Mouse (Mus musculus): ENCODE measurements around the gene Ly6g6c.

Ly6g6c gene

DNA sequence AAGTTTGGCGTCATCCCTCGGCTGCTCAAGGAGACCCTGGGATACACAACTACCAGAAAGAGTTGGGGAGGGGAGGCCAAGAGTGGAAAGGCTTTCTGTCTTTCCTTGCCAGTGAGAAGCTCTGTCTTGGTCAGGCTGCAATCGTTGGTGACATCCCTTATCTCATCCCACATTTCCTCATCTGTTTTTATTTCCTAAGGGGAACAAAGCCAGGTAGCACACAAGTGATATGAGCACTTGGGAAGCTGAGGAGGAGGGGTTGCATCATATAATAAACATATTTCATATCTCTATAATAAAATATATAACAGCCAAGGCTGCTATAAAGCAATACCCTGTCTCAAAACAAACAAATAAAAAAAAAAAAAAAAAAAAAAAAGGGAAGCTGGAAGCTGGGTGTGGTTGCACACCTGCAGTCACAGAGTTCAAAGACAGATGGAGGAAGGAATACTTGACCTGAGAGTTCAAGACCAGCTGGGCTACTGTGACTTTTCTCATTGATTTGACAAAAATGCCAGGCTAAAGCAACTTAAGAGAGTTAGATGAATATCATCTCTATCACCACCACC, 18.8 kb downstream of the Ly6g6c start:
- DNase-seq (ENCODE audit: low spot score): no peak

DNA sequence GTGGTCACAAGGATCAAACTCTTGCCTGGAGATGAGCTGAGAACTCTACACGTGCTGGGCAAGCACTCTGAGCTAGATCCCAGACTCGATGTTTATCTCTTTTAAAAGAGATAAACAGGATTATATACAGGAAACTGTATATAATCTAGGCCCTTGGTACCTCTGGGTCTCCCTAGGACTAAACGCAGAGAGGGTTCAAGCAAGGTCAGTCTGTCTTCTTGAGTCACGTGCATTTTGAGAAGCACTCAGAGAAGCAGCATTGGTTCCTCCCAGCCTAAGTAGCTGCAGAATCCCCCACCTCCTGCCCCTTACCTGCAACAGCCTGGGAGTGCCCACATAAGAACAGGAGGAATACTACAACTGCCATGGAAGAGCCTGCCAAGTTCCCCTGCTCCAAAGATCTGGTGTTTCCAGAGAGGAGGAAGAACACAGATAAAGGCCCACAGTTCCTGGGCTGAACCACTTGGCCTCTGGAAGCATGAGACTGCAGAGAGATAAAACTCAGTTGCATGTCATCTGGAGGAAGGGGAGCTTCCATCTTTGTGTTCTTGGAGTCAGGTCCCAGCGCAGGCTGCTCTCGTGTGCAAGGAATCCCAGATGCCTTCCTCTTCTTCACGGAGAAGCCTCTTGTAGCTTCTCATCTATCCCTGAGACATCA, 20.1 kb downstream of the Ly6g6c start, which contains the start of gene Ly6g6f:
Ly6g6f (minus strand) TSS at position 403 of the 658 bp plus-strand sequence.
- DNase-seq (ENCODE audit: low spot score): no peak

DNA sequence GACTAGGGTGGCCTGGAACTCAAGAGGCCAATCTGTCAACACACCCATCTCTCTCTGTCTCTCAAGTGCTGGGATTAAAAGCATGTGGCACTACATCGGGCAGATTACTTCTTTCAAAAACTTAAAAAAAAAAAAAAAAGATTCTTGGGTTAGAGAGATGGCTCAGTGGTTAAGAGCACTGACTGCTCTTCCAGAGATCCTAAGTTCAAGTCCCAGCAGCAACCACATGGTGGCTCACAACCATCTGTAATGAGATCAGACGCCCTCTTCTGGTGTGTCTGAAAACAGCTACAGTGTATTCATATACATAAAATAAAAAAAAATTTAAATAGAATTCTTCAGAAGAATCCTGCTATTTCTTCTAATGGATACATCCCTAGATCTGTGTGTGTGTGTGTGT, 23.0 kb downstream of the Ly6g6c start:
- DNase-seq (ENCODE audit: low spot score): no peak

DNA sequence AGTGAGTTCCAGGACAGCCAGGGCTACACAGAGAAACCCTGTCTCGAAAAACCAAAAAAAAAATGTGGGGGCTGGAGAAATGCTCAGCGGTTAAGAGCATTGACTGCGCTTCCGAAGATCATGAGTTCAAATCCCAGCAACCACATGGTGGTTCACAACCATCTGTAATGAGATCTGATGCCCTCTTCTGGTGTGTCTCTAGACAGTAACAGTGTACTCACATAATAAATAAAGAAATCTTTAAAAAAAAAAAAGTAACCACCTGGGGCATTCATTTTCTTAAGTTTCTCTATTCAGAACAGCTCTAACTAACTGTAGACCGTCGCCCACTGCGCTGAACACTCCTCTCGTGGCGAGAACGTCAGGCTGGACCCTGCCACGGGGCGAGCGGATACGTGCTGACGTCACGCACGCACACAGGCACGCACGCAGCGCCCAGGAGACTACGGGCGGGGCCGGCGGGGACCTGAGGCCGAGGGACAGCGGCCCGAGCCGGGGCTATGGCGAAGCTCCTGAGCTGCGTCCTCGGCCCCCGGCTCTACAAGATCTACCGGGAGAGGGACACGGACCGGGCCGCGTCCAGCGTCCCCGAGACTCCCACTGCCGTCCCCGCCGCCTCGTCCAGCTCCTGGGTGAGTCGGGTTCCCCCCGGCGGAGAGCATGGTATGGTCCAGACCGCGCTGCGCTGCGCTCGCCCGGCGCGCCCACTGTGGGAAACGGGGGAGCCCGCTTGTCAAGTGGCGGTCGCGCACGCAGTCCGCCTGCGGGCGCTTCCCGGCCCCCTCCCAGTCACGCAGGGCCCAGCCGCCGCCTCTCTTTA, 23.8 kb downstream of the Ly6g6c start, which contains the start of gene Abhd16a:
Abhd16a (plus strand) TSS at position 439 of the 820 bp plus-strand sequence.
- peak; percentile 93 for DNase-seq (ENCODE audit: low spot score)

DNA sequence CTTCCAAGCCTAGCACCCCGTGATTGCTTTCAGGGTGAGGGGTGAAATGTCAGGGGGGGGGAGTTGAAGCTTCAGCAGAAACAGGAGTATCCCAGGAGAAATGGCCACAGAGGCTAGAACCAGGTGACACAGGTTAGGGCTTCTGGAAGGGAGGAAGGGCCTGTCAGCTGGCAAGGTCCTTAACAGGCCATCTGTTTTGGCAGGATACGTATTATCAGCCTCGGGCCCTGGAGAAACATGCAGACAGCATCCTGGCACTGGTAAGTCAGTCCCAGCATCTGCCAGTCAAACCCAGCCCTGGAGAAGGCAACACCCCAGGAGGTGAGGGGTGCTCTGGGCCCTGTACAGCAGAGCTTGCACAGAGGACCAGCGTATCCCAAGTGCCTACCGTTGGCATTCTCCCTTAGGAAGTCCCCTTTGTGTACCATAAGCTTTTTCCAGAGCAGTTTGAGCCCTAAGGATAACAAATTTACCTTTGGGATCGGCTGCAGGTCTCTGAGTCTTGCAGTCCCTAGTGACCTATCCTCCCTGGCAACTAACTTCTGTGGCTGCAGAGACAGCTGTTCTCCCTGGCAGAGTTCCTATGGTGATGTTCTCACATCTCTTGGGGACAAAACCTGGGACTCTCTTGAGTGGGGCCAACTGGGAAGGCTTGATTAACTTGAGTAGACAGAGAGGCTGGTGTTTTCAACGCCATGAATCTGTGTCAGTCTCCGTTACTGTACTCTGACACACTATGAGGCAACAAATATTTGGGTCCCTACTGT, 25.2 kb downstream of the Ly6g6c start:
- DNase-seq (ENCODE audit: low spot score): peak; percentile 61

DNA sequence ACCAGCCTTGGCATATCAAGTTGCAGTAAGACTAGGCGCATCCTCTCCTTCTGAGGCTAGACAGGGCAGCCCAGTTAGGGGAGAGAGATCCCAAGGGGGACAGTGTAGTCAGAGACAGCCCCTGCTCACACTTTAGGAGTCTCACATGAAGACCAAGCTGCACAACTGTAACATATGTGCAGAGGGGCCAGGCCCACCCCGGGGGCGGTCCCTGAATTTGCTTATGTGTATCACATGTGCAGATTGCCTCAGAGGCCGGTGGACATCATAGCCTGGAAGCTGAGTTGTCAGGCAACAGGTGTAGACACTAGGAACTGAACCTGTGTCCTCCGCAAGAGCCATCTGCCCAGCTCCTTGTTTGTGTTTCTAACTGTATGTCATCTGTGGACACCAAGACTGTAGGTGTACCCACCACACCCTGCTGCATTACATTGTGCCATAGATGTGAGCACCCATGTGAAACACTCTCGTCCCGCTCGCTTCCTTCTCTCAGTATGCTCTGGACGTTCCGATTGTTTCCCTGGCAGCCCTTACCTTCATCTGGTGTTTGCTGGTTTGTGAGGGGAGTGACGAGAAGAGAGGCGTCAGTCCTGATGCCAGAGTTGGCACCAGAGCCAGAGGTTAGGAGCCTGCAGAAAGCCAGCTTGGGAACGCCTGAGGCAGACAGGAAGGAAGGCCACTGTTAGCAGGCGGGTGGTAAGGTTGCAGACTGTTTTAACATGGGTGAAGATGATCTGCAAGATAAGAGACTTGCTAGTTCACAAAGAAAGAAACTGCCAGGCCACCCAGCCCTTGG, 27.4 kb downstream of the Ly6g6c start:
- DNase-seq (ENCODE audit: low spot score): no peak

DNA sequence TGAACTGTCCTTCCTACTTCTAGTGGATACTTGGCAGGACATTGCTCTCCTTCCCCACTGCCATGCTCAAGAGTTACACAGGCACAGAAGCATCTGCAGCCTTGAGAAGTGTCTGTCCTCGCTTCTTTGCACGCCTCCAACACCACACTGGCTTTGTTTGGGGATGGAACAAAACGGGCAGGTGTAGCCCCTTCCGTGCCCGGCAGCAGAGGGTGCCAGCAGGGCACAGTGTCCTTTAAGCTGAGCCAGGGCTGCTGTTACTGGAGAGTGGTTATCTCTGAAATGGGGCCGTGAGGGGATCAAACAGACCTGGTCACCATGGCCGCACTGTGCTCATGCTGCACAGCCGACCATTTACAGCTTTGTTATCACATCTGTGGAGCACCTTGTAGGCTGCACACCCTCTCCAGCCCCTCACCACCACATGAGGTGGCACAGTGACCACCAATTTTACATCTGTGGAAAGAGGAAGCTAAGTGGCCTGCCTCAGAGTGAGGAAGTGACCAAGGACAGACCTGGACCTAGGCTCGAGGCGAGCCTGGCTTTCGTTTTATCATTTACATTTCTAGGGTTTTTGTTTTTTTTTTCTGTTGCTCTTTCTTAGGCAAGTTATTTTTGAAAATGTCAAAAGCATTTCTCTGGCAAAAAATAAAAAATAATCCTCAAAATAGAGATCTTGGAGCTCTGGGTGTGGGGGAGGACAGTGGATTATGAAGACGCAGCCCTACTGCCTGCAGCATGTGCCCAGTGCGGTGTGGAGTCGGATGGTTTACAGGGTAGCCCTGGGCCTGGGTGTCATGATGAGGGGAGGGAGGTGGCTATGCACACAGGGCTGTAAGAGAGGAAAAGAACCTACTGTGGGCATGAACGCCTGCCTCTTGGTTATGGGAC, 29.5 kb downstream of the Ly6g6c start:
- no peak for DNase-seq (ENCODE audit: low spot score)

DNA sequence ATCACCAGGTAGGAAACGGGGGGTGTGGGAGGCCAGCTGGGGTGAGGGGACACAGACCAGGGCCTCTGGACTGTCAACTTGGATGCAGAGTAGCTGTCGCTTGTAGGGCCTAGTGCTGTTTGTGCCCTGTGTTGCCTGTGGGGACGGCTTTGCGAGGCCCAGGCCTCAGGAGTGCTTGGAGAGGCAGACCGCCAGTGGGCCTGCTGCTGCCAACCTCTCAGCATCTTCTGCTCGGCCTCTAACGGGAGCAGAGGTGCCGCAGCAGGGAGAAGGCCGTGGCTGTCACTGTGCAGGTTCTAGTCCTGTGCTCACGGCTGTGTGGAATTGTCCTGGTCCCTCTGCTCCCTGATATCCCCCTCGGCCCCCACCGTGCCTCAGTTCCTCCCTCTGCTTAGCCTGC, 31.4 kb downstream of the Ly6g6c start:
- DNase-seq (ENCODE audit: low spot score): no peak

DNA sequence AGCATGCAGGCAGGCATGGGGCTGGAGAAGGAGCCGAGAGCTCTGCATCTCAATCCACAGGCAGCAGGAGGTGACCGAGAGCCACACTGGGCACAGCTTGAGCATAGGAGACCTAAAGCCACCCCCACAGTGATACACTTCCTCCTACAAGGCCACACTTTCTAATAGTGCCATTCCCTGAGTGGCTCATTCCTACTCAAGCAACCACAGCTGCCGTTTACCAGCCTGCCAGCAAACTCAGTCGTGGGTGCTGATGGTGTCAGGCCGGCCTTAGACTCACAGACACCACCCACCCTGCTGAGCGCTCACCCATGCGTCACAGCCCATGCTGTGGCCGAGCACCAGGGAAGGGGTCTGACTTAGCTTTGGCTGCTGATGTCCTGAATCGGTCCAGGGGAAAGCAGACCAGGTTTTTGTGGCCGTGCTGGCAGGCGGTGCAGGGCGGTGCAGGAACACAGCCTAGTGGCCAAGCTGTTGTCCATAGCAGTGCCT, 32.0 kb downstream of the Ly6g6c start:
- DNase-seq (ENCODE audit: low spot score): no peak

DNA sequence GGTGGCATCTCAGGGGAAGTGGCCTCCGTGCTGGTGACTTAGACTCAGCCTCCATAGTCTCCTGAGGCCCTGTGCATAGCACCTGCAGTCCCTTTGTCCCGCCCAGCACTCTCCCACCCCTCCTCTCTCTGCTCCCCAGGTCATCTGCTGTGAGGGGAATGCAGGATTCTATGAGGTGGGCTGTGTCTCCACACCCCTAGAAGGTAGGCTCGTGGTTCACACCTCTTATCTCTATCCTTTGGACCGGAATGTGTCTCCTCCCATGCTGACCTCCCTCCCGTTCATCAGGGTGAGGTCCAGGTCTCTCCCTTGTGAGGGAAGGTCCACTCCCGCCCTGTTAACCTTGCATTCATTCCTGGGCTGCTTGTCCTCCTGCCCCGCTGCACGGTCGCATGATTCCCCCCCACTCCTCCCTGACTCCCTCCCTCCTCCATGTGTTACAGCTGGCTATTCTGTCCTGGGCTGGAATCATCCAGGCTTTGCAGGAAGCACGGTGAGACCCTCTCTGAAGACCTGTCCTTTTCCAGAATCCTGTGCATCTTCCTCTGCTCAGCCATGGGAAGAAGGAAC, 35.1 kb downstream of the Ly6g6c start:
- DNase-seq (ENCODE audit: low spot score): no peak

DNA sequence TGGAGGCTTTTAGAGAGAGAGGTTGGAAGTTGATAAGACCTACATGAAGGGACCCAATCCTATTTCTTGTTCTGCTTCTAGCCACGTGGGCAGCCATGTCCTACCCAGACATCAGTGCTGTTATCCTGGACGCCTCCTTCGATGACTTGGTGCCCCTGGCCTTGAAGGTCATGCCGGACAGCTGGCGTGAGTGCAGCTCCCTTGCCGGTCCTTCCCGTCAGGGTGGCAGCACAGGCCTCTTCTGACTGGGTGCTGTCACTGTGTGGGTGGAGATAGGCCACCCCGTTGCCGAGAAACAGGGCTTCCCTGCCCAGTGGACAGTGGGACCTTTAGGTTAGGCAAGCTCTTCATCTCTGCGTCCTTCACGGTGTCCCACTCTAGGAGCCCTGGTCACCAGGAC, 36.0 kb downstream of the Ly6g6c start:
- DNase-seq (ENCODE audit: low spot score): no peak

DNA sequence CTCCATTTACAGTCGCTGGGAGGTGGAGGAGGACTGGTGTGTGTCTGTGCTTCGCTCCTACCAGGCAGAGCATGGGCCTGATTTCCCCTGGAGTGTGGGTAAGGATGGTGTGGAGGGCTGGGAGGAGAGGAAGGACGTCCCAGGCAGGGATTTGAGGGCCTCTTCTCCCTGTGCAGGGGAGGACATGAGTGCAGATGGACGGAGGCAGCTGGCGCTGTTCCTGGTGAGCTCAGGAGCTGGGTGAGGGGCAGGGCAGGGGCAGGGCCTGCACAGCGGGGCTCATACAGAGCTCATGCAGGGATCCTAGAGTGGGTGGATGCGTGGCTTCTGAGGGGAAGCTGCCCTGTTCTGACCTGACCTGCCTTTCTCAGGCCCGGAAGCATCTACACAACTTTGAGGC, 37.1 kb downstream of the Ly6g6c start:
- no peak for DNase-seq (ENCODE audit: low spot score)

DNA sequence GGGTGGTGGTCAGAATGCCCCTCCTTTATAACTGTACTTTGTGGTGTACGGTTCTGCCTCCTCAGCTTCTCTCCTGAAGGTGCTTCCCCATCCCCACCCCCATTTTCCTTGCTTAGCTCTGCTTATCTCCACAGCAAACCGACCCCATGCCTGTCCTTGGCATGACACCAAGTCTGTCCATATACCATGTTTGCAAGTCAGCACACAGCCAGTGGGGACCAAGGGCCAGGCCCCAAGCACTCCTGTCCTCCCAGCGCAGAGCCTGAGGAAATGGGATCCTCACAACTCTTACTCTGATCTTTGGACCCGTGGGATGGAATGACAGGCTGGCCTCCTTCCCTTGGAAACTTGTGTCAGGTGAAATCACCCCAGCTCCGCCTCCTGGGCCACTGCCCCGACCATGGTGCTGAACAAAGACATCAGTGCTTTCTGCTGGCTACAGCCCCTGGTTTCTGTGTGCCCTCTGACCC, 38.1 kb downstream of the Ly6g6c start:
- no peak for DNase-seq (ENCODE audit: low spot score)

DNA sequence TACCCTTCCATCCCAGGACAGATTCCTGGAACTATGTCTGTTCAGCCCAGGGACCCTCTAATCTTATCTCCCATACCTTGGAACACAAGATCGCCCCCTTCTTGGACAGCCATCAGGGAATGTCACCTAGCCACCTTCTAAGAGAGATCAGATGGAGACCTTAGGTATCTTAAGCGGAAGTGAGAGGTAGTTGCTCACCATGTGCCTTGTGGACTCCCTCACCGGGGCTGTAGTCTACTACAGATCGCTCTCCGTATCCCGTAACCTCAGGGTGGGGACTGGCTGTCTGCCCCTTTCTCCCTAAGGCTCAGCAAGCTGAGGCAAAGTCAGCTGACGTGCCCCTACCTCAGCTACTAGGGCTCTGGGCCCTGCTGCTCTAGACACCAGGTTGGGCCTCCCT, 38.9 kb downstream of the Ly6g6c start:
- DNase-seq (ENCODE audit: low spot score): no peak

DNA sequence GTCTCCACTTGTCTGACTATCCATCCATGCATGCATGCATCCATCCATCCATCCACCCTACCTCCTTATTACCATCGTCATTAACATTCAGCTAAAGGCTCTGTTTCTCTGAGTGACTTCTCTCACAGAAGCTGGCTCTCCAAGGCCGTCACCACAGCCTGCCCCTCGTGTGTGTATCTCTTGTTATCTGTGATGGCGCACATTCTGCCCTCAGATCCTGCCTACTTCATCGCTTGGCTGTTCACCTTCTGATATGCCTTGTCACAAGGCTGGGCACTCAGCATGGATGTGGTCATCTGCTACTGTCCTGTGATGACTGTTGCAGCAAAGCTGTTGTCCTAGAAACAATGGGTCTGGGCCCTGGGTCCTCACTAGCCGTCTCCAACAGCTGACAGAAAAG, 39.6 kb downstream of the Ly6g6c start:
- DNase-seq (ENCODE audit: low spot score): peak; percentile 42

DNA sequence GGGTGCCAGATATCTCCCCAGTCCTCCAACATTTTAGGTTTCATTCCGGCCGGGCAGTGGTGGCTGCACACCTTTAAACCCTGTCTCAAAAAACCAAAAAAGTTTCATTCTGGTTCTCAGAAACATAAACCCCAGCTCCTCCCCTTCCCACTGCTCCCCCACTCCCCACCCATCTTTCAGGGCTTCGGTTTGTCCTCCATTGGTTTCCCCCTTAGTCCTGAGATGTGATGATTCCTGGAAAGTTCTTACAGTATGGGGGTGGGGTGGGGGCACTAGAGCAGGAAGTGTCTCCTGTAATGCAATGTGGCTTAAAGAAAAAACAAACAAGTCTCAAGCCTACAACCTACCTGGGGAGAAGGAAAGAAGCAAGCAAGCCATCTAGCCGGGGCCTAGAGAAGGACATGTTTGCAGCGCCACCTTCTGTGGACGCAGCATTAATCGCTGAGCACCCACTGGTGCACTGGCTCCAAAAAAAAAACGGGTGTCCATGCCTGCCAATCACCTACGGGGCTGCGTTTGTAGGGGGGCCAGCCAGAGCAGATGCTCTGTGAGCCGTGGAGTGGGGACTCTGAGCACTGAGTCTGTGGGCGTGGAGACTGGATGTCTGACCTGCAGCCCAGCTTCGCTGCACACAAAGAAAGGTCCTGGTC, 40.7 kb downstream of the Ly6g6c start:
- no peak for DNase-seq (ENCODE audit: low spot score)

DNA sequence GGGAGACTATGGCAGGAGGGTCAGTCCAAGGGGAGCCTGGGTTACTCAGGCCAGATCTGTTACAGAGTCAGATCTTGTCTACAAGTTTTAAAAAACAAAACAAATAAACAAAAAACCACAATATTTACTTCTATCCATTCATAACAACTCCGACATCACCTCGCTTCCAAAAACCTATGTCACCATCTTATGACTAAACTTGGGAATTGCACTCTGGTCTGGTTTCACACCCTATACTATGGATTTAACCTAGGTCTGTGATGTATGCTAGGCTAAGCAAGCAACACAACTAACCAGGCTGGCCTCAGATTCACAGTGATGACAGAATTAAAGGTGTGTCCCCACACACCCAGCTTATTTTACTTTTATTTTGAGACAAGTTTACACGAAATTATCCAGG, 41.3 kb downstream of the Ly6g6c start:
- no peak for DNase-seq (ENCODE audit: low spot score)

DNA sequence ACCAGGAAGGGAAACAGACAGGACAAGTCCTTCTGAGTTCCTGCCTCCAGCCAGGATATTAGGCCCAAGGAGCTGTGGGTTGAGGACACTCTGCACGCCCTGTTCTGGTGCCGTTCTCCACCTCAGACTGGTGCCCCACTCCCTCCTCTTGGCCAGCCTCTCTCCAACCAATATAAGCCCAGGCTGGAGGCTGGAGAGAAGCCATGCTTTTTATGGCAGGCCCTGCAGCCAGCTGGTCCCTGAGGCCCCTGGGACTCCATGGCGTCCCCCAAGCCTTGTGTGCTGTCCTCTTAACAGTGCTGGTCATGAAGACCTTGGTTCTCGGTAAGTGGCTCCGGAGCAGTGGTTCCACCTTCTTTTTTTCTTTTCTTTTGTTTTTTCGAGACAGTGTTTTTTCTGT, 42.9 kb downstream of the Ly6g6c start, which contains the start of gene Ly6g5c:
Ly6g5c (plus strand) TSS at position 183 of the 400 bp plus-strand sequence.
- DNase-seq (ENCODE audit: low spot score): no peak

DNA sequence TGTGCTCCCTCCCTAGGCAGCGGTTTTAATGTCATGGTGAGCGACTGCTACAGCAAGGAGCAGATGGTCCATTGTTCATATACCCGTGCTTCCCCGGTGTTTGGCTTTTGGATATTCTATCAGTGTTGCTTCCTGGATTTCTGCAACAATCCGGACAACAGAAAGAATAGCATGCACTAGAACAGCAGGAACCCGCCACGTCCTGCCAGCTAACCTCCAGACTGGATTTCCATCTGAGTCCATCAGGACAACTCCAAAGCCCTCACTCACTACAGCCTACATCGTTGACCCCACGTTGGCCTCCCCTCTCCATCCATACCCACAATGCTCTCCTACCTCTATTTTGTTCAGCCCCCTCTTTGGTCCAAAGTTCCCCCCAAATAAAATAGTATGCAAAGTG, 46.6 kb downstream of the Ly6g6c start:
- no peak for DNase-seq (ENCODE audit: low spot score)

Data from spleen, adult 12 weeks (tissue).